In genomic region chr7:99106714-99107270, GRCm38 (mm10) we compare ENCODE assay signal across 12 mouse cellular contexts. TPM values are rescaled to one million over a fixed set of nuclear protein-coding genes. Genes with fewer than 3 reads are reported as not detected.
DNase-seq lines count a peak whose midpoint lies in the region; ATAC-seq and TF ChIP-seq lines count a peak whose summit lies in the region.
"Had no signal": no experiment of that assay in that cellular context is flagged by ENCODE, and none has a peak within 500 bp of the region (broad histone marks: within the 10 kb centered on the region; RNA-seq: fewer than 3 reads in every experiment).

No protein-coding gene starts in this region.

- no peak for TF ChIP-seq CTCF in intestine, postnatal 0 days (IDR thresholded peaks at IDR 0.05; ENCODE audit: low read depth)
- no peak for TF ChIP-seq CTCF in stomach, postnatal 0 days (IDR thresholded peaks at IDR 0.05; ENCODE audit: low read depth)

- H3K4me3 ChIP-seq in intestine, embryonic 15.5 days (replicated peaks) = no peak overlapping the region
- H3K4me3 ChIP-seq in intestine, postnatal 0 days (ENCODE audit: low read depth, low read length) = no peak overlapping the region
- no peak overlapping the region for H3K4me3 ChIP-seq in stomach, embryonic 15.5 days (replicated peaks)
- no peak overlapping the region for H3K4me3 ChIP-seq in stomach, postnatal 0 days (ENCODE audit: low read depth, low read length)
- H3K4me3 ChIP-seq: hindbrain, embryonic 15.5 days had no signal

- H3K27me3 ChIP-seq in intestine, embryonic 15.5 days (replicated peaks) = no peaks in the 10 kb centered on the region
- no peaks in the 10 kb centered on the region for H3K27me3 ChIP-seq in intestine, postnatal 0 days (replicated peaks; ENCODE audit: control insufficient read depth, insufficient read depth, low read length)
- H3K27me3 ChIP-seq in stomach, embryonic 15.5 days (replicated peaks) = no peaks in the 10 kb centered on the region
- no peaks in the 10 kb centered on the region for H3K27me3 ChIP-seq in stomach, postnatal 0 days (ENCODE audit: control insufficient read depth, insufficient read depth, low read length)
- H3K27me3 ChIP-seq: hindbrain, embryonic 15.5 days had no signal

- WGBS in intestine, embryonic 15.5 days = 38% methylated on average over 4 of the region's 4 CpGs
- 49% methylated on average over 4 of the region's 4 CpGs for WGBS in intestine, postnatal 0 days
- WGBS in stomach, embryonic 15.5 days = 28% methylated on average over 4 of the region's 4 CpGs
- 42% methylated on average over 4 of the region's 4 CpGs for WGBS in stomach, postnatal 0 days

- DNase-seq in stomach, postnatal 0 days (ENCODE audit: low spot score) = no peak
- peak; percentile 34 for DNase-seq in kidney, postnatal 10 days
- peak; percentile 69 for DNase-seq in yolk sac, embryonic 10.5 days (ENCODE audit: low spot score)
- no peak for DNase-seq in testis, postnatal 14 days (ENCODE audit: low spot score)
- DNase-seq in thymus, postnatal 14 days = no peak
- DNase-seq: cerebellum, adult 8-10 months; layer of hippocampus, postnatal 36 days had no signal

- no peak overlapping the region for H3K9ac ChIP-seq in intestine, embryonic 15.5 days
- H3K9ac ChIP-seq in intestine, postnatal 0 days (ENCODE audit: low read depth, low read length) = no peak overlapping the region
- H3K9ac ChIP-seq in stomach, embryonic 15.5 days = no peak overlapping the region
- H3K9ac ChIP-seq in stomach, postnatal 0 days (ENCODE audit: low read length) = no peak overlapping the region
- H3K9ac ChIP-seq: hindbrain, embryonic 15.5 days; liver, embryonic 14.5 days had no signal

- TF ChIP-seq EP300 in stomach, postnatal 0 days (optimal IDR thresholded peaks at IDR 0.05) = no peak

- H3K4me2 ChIP-seq in intestine, embryonic 15.5 days (replicated peaks) = no peak overlapping the region
- no peak overlapping the region for H3K4me2 ChIP-seq in intestine, postnatal 0 days (replicated peaks; ENCODE audit: low read depth)
- H3K4me2 ChIP-seq in stomach, embryonic 15.5 days = no peak overlapping the region
- no peak overlapping the region for H3K4me2 ChIP-seq in stomach, postnatal 0 days (replicated peaks; ENCODE audit: low read depth)
- H3K4me2 ChIP-seq: hindbrain, embryonic 15.5 days had no signal

- no peaks in the 10 kb centered on the region for H3K9me3 ChIP-seq in intestine, embryonic 15.5 days
- H3K9me3 ChIP-seq in intestine, postnatal 0 days (ENCODE audit: control insufficient read depth) = no peaks in the 10 kb centered on the region
- H3K9me3 ChIP-seq in stomach, embryonic 15.5 days = no peaks in the 10 kb centered on the region
- no peaks in the 10 kb centered on the region for H3K9me3 ChIP-seq in stomach, postnatal 0 days (ENCODE audit: control insufficient read depth, low read length)
- H3K9me3 ChIP-seq: hindbrain, embryonic 15.5 days had no signal

- ATAC-seq in intestine, embryonic 15.5 days = no peak
- ATAC-seq in intestine, postnatal 0 days = no peak
- no peak for ATAC-seq in stomach, embryonic 15.5 days (ENCODE audit: insufficient read depth, low FRiP score, low read depth)
- no peak for ATAC-seq in stomach, postnatal 0 days (ENCODE audit: low FRiP score, low TSS enrichment)

- no peaks in the 10 kb centered on the region for H3K36me3 ChIP-seq in intestine, embryonic 15.5 days
- no peaks in the 10 kb centered on the region; the same call in 1 of the 2 replicates for H3K36me3 ChIP-seq in intestine, postnatal 0 days (ENCODE audit: control insufficient read depth, insufficient read depth)
- no peaks in the 10 kb centered on the region for H3K36me3 ChIP-seq in stomach, embryonic 15.5 days
- H3K36me3 ChIP-seq in stomach, postnatal 0 days (ENCODE audit: control insufficient read depth, insufficient read depth, low read length) = no peaks in the 10 kb centered on the region
- H3K36me3 ChIP-seq: hindbrain, embryonic 15.5 days had no signal

- peak overlapping the region; percentile 28 for H3K27ac ChIP-seq in intestine, embryonic 15.5 days
- no peak overlapping the region for H3K27ac ChIP-seq in intestine, postnatal 0 days (ENCODE audit: low read depth, low read length)
- H3K27ac ChIP-seq in stomach, embryonic 15.5 days = 0 out of 2 replicates have a peak overlapping the region, but pooled peaks have one; percentile 5
- no peak overlapping the region for H3K27ac ChIP-seq in stomach, postnatal 0 days (replicated peaks)
- H3K27ac ChIP-seq: hindbrain, embryonic 15.5 days; liver, embryonic 14.5 days had no signal

- peaks cover 18% of the 10 kb centered on the region for H3K4me1 ChIP-seq in intestine, embryonic 15.5 days (replicated peaks)
- H3K4me1 ChIP-seq in intestine, postnatal 0 days (replicated peaks; ENCODE audit: control insufficient read depth, insufficient read depth, low read length) = no peaks in the 10 kb centered on the region
- peaks cover 12% of the 10 kb centered on the region; the same call in 1 of the 2 replicates for H3K4me1 ChIP-seq in stomach, embryonic 15.5 days
- H3K4me1 ChIP-seq in stomach, postnatal 0 days (replicated peaks; ENCODE audit: control insufficient read depth, insufficient read depth) = no peaks in the 10 kb centered on the region; the same call in 1 of the 2 replicates

RNA-seq across cellular contexts. Expression of gene Uvrag, which starts 34.1 kb away (rescaled TPM):
- 20.5 and 20.9 TPM in 2 replicates for polyA plus RNA-seq in intestine, embryonic 15.5 days (2015; fragmentation: Nextera tagmentation; extraction: Ambion mirVana)
- polyA plus RNA-seq in intestine, postnatal 0 days (2015; fragmentation: Nextera tagmentation; extraction: Ambion mirVana) = 12.0 and 17.4 TPM in 2 replicates
- 19.1 and 19.4 TPM in 2 replicates for polyA plus RNA-seq in stomach, embryonic 15.5 days (2015; fragmentation: Nextera tagmentation; extraction: Ambion mirVana)
- polyA plus RNA-seq in stomach, postnatal 0 days (2015; fragmentation: Nextera tagmentation; extraction: Ambion mirVana) = 9.8 and 10.7 TPM in 2 replicates

Comparison
In these comparisons a context has a peak if more than half of its experiments do, and no peak if none do; other contexts are left out.
1. H3K27ac ChIP-seq: peak in intestine, embryonic 15.5 days (single experiment) and stomach, embryonic 15.5 days (single experiment); none in intestine, postnatal 0 days (single experiment) and stomach, postnatal 0 days (single experiment).
2. DNase-seq: peak in kidney, postnatal 10 days (single experiment) and yolk sac, embryonic 10.5 days (single experiment); none in stomach, postnatal 0 days (single experiment), testis, postnatal 14 days (single experiment) and thymus, postnatal 14 days (single experiment).